Mouse (Mus musculus) thymus, adult 2 months (tissue): ENCODE measurements around the gene Hes5. TPM values are rescaled to one million over a fixed set of nuclear protein-coding genes. Genes with fewer than 3 reads are reported as not detected.
A peak's percentile ranks its signal among the peaks of the same experiment; 100 is the strongest.

Source experiments
- DNase-seq: peaks from one replicate; pipeline ENCODE4 v3.0.0; 2021
- H3K27ac ChIP-seq: fragments of 200-500 bp; 2 replicates; pipeline ENCODE4 v1.5.1; 2012; ENCODE audit warnings: low read length, control low read depth; ENCODE audit not compliant: control insufficient read depth, insufficient read depth
- H3K27me3 ChIP-seq: fragments of 200-500 bp; 2 replicates; pipeline ENCODE4 v1.6.1; 2012; ENCODE audit warnings: mild to moderate bottlenecking, low read length, moderate library complexity, mixed read lengths; ENCODE audit not compliant: control insufficient read depth, insufficient read depth
- H3K36me3 ChIP-seq: fragments of 200-500 bp; 2 replicates; pipeline ENCODE4 v1.6.1; 2012; ENCODE audit warnings: mild to moderate bottlenecking, low read length, moderate library complexity; ENCODE audit not compliant: control insufficient read depth, insufficient read depth
- H3K4me1 ChIP-seq: fragments of 200-500 bp; replicated peaks from 2 replicates; pipeline ENCODE4 v1.6.1; 2012; ENCODE audit warnings: low read length; ENCODE audit not compliant: control insufficient read depth, insufficient read depth
- H3K4me3 ChIP-seq: fragments of 200-500 bp; 2 replicates; pipeline ENCODE4 v1.5.1; 2012; ENCODE audit warnings: mild to moderate bottlenecking, low read length, control low read depth, moderate library complexity; ENCODE audit not compliant: control insufficient read depth, insufficient read depth
- CTCF ChIP-seq: fragments of 200-500 bp; IDR thresholded peaks from 2 replicates; pipeline ENCODE4 v1.5.1; 2012; ENCODE audit warnings: mild to moderate bottlenecking, control low read depth, low read length, moderate library complexity, borderline replicate concordance; ENCODE audit not compliant: control insufficient read depth, poor library complexity, insufficient read depth; ENCODE audit errors: extremely low read depth
- POLR2A ChIP-seq: fragments of 200-500 bp; IDR thresholded peaks from 2 replicates; pipeline ENCODE4 v1.6.1; 2012; ENCODE audit warnings: mild to moderate bottlenecking, low read length, control low read depth, moderate library complexity; ENCODE audit not compliant: control insufficient read depth, poor library complexity, insufficient read depth; ENCODE audit errors: extremely low read depth
- WGBS: fragments of 180-500 bp; shearing (Covaris S2); methylation state at CpG from one replicate; pipeline ENCODE4 v1.1.7; 2018; 5-methylcytosine and 5-hydroxymethylcytosine counted together
- polyA plus RNA-seq: library from polyadenylated mRNA; depleted of rRNA; stranded (reverse); fragments of >200 nt; gene quantifications from 2 replicates; pipeline ENCODE4 v1.2.3, GENCODE M21; 2012; rRNA removed

Gene Hes5
- polyA plus RNA-seq, result 4.1 and 5.6 TPM in 2 replicates

- under 1% methylated on average over 65 of the region's 65 CpGs for WGBS
- TF ChIP-seq POLR2A (no peak), CTCF (no peak)
- DNase-seq, result peak; percentile 36
- no peak within 1 kb of the TSS for H3K27ac ChIP-seq
- H3K4me3 ChIP-seq, result peak within 1 kb of the TSS; percentile 53
- no peaks in the 10 kb centered on the region; the same call in 1 of the 2 replicates for H3K27me3 ChIP-seq
- H3K36me3 ChIP-seq, result no peaks in the 10 kb centered on the region
- peaks cover 51% of the 10 kb centered on the region for H3K4me1 ChIP-seq
Measured at GRCm38 (mm10) chr4:154960690-154961225, at the start of gene Hes5. Gene Hes5, plus strand, starts transcription at chr4:154960923.

GRCm38 (mm10) chr4:154911644-154912043 is 49.1 kb upstream of the Hes5 start:
- Histone ChIP-seq H3K4me3 (no peak overlapping the region), H3K27ac (no peak overlapping the region), H3K4me1 (peaks cover 6% of the 10 kb centered on the region; the same call in 1 of the 2 replicates), H3K36me3 (no peaks in the 10 kb centered on the region), H3K27me3 (no peaks in the 10 kb centered on the region)
- 82% methylated on average over 2 of the region's 2 CpGs for WGBS
- DNase-seq, result no peak
- TF ChIP-seq POLR2A (no peak), CTCF (no peak)

DNA sequence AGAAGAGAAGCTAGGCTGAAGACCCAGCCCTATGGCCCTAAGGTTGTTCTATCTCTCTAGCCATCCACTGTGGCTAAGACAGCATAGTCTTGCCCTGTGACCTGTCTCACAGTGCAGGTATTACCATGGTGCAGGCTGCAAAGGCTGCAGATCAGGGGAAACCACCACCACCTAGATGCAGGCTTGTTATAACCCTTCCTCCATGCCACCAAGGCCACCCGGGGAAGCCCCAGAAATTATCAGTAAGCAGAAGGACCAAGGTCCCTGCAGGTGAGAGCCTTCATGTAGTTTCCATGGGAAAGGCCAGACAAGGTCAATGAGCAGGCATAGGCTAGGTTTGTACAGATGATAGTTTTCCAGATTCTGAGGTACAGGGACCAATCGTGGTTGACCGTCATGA is 46.9 kb upstream of the Hes5 start:
- TF ChIP-seq POLR2A (no peak), CTCF (no peak)
- WGBS, result 95% methylated on average over 3 of the region's 3 CpGs
- peaks cover 4% of the 10 kb centered on the region; the same call in 1 of the 2 replicates for H3K4me1 ChIP-seq
- DNase-seq, result no peak
- no peak overlapping the region for H3K27ac ChIP-seq
- H3K36me3 ChIP-seq, result peaks cover 13% of the 10 kb centered on the region
- H3K27me3 ChIP-seq, result no peaks in the 10 kb centered on the region
- H3K4me3 ChIP-seq, result no peak overlapping the region

DNA sequence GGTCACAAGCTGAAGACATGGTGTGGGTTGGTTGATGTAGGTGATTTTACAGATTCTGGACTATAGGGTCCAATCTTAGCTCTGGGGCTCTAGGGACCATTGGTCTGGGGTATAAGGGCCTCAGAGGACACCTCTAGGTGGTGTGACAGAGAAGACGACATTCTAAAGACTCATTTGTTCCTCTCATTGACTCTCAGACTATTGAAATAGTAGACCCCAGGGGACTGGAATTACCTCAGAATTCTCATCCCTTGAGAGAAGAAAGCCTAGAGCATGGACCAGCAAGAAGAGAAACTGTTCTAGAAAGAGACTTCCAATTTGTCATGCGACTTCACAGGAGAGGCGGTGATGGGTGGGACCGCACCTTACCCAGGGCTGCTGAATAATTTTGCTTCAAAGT is 46.5 kb upstream of the Hes5 start:
- Histone ChIP-seq H3K36me3 (peaks cover 13% of the 10 kb centered on the region), H3K4me3 (no peak overlapping the region), H3K4me1 (peaks cover 4% of the 10 kb centered on the region; the same call in 1 of the 2 replicates), H3K27ac (no peak overlapping the region), H3K27me3 (no peaks in the 10 kb centered on the region)
- DNase-seq, result no peak
- TF ChIP-seq POLR2A (no peak), CTCF (no peak)
- WGBS, result over 99% methylated on average over 4 of the region's 4 CpGs

DNA sequence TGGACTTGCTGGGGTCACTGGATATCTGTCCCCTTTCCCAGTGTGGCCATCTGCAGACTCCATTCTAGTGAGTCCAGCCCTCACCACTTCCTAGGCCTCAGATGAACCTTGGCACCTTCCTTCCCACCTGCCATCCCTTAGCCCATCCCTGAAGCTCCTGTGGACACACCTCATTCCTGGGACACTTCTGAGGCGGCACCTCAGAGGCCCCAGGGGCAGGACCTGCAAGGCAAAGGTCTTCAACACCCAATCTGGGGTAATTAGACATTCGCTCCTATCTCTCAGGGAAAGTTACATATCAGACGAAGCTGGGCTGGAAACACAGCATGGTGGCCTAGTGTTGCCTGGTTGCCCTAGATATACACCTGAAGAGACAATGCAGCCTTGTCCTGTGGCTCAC is 46.0 kb upstream of the Hes5 start:
- Histone ChIP-seq H3K4me1 (peaks cover 4% of the 10 kb centered on the region; the same call in 1 of the 2 replicates), H3K27me3 (no peaks in the 10 kb centered on the region), H3K27ac (no peak overlapping the region), H3K4me3 (no peak overlapping the region), H3K36me3 (peaks cover 13% of the 10 kb centered on the region)
- WGBS, result 94% methylated on average over 3 of the region's 3 CpGs
- no peak for TF ChIP-seq POLR2A
- no peak for TF ChIP-seq CTCF
- no peak for DNase-seq

GRCm38 (mm10) chr4:154915286-154915685 is 45.4 kb upstream of the Hes5 start:
- no peak for DNase-seq
- H3K36me3 ChIP-seq, result peaks cover 13% of the 10 kb centered on the region
- H3K27me3 ChIP-seq, result no peaks in the 10 kb centered on the region
- H3K4me1 ChIP-seq, result peaks cover 4% of the 10 kb centered on the region; the same call in 1 of the 2 replicates
- H3K4me3 ChIP-seq, result no peak overlapping the region
- no peak overlapping the region for H3K27ac ChIP-seq
- no peak for TF ChIP-seq CTCF
- TF ChIP-seq POLR2A, result no peak
- WGBS, result 29% methylated on average over 10 of the region's 10 CpGs

- Histone ChIP-seq H3K4me3 (no peak overlapping the region), H3K36me3 (peaks cover 16% of the 10 kb centered on the region), H3K27me3 (no peaks in the 10 kb centered on the region), H3K4me1 (peaks cover 4% of the 10 kb centered on the region; the same call in 1 of the 2 replicates), H3K27ac (no peak overlapping the region)
- WGBS, result 81% methylated on average over 4 of the region's 4 CpGs
- TF ChIP-seq CTCF (no peak), POLR2A (no peak)
- no peak for DNase-seq
Measured at GRCm38 (mm10) chr4:154916662-154917061, 44.1 kb upstream of the Hes5 start.
